Mouse (Mus musculus) neural tube, embryonic 12.5 days (tissue): Measurements from ENCODE around the gene Nfkbiz. TPM values are rescaled to one million over a fixed set of nuclear protein-coding genes. Genes with fewer than 3 reads are reported as not detected.

Experiments
- ATAC-seq: fragments of 200-750 bp; cut with Nextera tagmentation; 2 replicates; pipeline ENCODE4 v1.8.0; 2017; ENCODE audit warnings: low read depth, mild to moderate bottlenecking, moderate TSS enrichment, moderate library complexity; ENCODE audit not compliant: low FRiP score
- H3K27ac ChIP-seq: fragments of 300-500 bp; sonication (generic); 2 replicates; pipeline ENCODE4 v1.5.1; 2016
- H3K27me3 ChIP-seq: fragments of 300-500 bp; sonication (generic); replicated peaks from 2 replicates; pipeline ENCODE4 v1.6.1; 2016; ENCODE audit warnings: mild to moderate bottlenecking
- H3K36me3 ChIP-seq: fragments of 300-500 bp; sonication (generic); 2 replicates; pipeline ENCODE4 v1.6.1; 2016; ENCODE audit warnings: mild to moderate bottlenecking
- H3K4me1 ChIP-seq: fragments of 300-500 bp; sonication (generic); 2 replicates; pipeline ENCODE4 v1.6.1; 2016
- H3K4me2 ChIP-seq: fragments of 300-500 bp; sonication (generic); replicated peaks from 2 replicates; pipeline ENCODE4 v1.6.1; 2016; ENCODE audit warnings: mild to moderate bottlenecking
- H3K4me3 ChIP-seq: fragments of 300-500 bp; sonication (generic); 2 replicates; pipeline ENCODE4 v1.5.1; 2016
- H3K9ac ChIP-seq: fragments of 300-500 bp; sonication (generic); 2 replicates; pipeline ENCODE4 v1.6.1; 2016; ENCODE audit warnings: mild to moderate bottlenecking
- H3K9me3 ChIP-seq: fragments of 300-500 bp; sonication (generic); 2 replicates; pipeline ENCODE4 v1.6.1; 2016; ENCODE audit warnings: mild to moderate bottlenecking
- WGBS: fragments of 180-500 bp; shearing (Covaris S2); methylation state at CpG from one replicate; pipeline ENCODE4 v1.1.7; 2016; 5-methylcytosine and 5-hydroxymethylcytosine counted together
- polyA plus RNA-seq: library from polyadenylated mRNA; unstranded; fragments of >200 nt; fragmentation: Nextera tagmentation; extraction: Ambion mirVana; gene quantifications from 2 replicates; pipeline ENCODE4 v1.2.1, GENCODE M21; 2016

Nfkbiz gene
- polyA plus RNA-seq, 1 experiment from 2014 or later, result 2.3 TPM

- no peaks in the 10 kb centered on the region for H3K9me3 ChIP-seq
- H3K4me3 ChIP-seq, result no peak overlapping the region
- H3K36me3 ChIP-seq, result no peaks in the 10 kb centered on the region
- H3K27me3 ChIP-seq, result no peaks in the 10 kb centered on the region
- H3K9ac ChIP-seq, result no peak overlapping the region
- no peaks in the 10 kb centered on the region; the same call in 1 of the 2 replicates for H3K4me1 ChIP-seq
- WGBS, result 76% methylated on average over 7 of the region's 7 CpGs
- no peak overlapping the region for H3K4me2 ChIP-seq
- no peak overlapping the region for H3K27ac ChIP-seq
- no peak for ATAC-seq
Measured at GRCm38 (mm10) chr16:55784379-55784778, 54.3 kb downstream of the Nfkbiz start.

DNA sequence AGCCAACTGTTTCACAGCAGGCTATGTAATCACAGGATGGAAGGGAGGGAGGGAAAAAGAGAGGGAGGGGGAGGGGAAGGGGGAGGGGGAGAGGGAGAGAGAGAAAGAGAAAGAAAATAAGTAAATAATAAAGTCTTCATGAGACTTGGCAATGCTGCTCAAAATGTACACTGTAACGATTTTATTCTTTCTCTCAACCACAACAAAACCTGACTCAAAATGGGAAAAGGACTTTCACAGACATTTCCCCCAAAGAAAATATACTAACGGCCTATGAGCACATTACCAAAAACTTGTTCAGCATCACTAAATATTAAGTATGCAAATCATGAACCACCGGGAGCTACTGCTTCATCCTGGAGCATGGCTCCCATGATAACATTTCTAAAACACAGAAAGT lies 54.8 kb downstream of the Nfkbiz start:
- WGBS, result 79% methylated on average over 3 of the region's 3 CpGs
- H3K9ac ChIP-seq, result no peak overlapping the region
- H3K27me3 ChIP-seq, result no peaks in the 10 kb centered on the region
- no peak overlapping the region for H3K4me2 ChIP-seq
- no peaks in the 10 kb centered on the region for H3K36me3 ChIP-seq
- ATAC-seq, result no peak
- no peaks in the 10 kb centered on the region for H3K4me1 ChIP-seq
- H3K4me3 ChIP-seq, result no peak overlapping the region
- H3K9me3 ChIP-seq, result no peaks in the 10 kb centered on the region
- H3K27ac ChIP-seq, result no peak overlapping the region

- H3K27ac ChIP-seq, result no peak overlapping the region
- no peaks in the 10 kb centered on the region for H3K36me3 ChIP-seq
- ATAC-seq, result no peak
- H3K4me3 ChIP-seq, result no peak overlapping the region
- no peak overlapping the region for H3K9ac ChIP-seq
- no peaks in the 10 kb centered on the region for H3K9me3 ChIP-seq
- WGBS, result 88% methylated on average over 2 of the region's 2 CpGs
- H3K4me2 ChIP-seq, result no peak overlapping the region
- H3K4me1 ChIP-seq, result no peaks in the 10 kb centered on the region
- no peaks in the 10 kb centered on the region for H3K27me3 ChIP-seq
Measured at GRCm38 (mm10) chr16:55782911-55783310, 55.8 kb downstream of the Nfkbiz start.

- 76% methylated on average over 5 of the region's 5 CpGs for WGBS
- H3K36me3 ChIP-seq, result no peaks in the 10 kb centered on the region
- H3K27me3 ChIP-seq, result no peaks in the 10 kb centered on the region
- no peaks in the 10 kb centered on the region for H3K4me1 ChIP-seq
- H3K4me3 ChIP-seq, result no peak overlapping the region
- H3K4me2 ChIP-seq, result no peak overlapping the region
- H3K9me3 ChIP-seq, result no peaks in the 10 kb centered on the region
- no peak for ATAC-seq
- no peak overlapping the region for H3K9ac ChIP-seq
- H3K27ac ChIP-seq, result no peak overlapping the region
Measured at GRCm38 (mm10) chr16:55781809-55782208, 56.9 kb downstream of the Nfkbiz start.

- no peaks in the 10 kb centered on the region for H3K4me1 ChIP-seq
- H3K9ac ChIP-seq, result no peak overlapping the region
- no peak overlapping the region for H3K27ac ChIP-seq
- H3K36me3 ChIP-seq, result no peaks in the 10 kb centered on the region
- no peak for ATAC-seq
- no peaks in the 10 kb centered on the region for H3K27me3 ChIP-seq
- H3K4me2 ChIP-seq, result no peak overlapping the region
- no peaks in the 10 kb centered on the region for H3K9me3 ChIP-seq
- WGBS, result 63% methylated on average over 4 of the region's 5 CpGs
- H3K4me3 ChIP-seq, result no peak overlapping the region
Measured at GRCm38 (mm10) chr16:55780958-55781558, 57.6 kb downstream of the Nfkbiz start.

DNA sequence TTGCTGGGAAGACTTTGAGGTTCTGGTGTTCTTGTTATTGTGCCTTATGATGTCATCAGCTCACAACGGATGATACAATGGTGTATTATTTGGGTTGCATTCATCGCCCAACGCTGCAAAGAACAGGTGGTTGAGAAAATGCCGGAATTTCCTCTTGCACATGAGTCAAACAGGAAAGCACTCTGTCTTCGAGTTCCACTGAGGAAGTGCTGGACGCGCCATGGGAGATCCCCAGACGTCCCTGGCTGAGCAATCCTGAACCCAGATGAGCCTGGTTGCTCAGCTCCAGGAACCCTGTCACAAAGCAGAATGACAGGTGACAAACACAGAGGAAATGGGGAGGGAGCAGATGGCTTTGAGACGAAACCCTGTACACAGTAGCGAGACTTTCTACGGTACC lies 62.4 kb downstream of the Nfkbiz start:
- WGBS, result 88% methylated on average over 11 of the region's 11 CpGs
- Histone ChIP-seq H3K27ac (no peak overlapping the region), H3K9me3 (no peaks in the 10 kb centered on the region), H3K9ac (no peak overlapping the region), H3K4me3 (no peak overlapping the region), H3K36me3 (no peaks in the 10 kb centered on the region), H3K4me1 (no peaks in the 10 kb centered on the region), H3K4me2 (no peak overlapping the region), H3K27me3 (no peaks in the 10 kb centered on the region)
- ATAC-seq, result no peak

GRCm38 (mm10) chr16:55770247-55770646 lies 68.5 kb downstream of the Nfkbiz start:
- H3K27me3 ChIP-seq, result no peaks in the 10 kb centered on the region
- H3K9ac ChIP-seq, result no peak overlapping the region
- no peak for ATAC-seq
- H3K4me2 ChIP-seq, result no peak overlapping the region
- no peaks in the 10 kb centered on the region for H3K4me1 ChIP-seq
- peaks cover under 1% of the 10 kb centered on the region; the same call in 1 of the 2 replicates for H3K9me3 ChIP-seq
- H3K36me3 ChIP-seq, result no peaks in the 10 kb centered on the region
- 88% methylated on average over 3 of the region's 3 CpGs for WGBS
- H3K4me3 ChIP-seq, result no peak overlapping the region
- H3K27ac ChIP-seq, result no peak overlapping the region

Other genes with a start within 250 kb of the Nfkbiz start
- 0.91 and 0.96 TPM in 2 replicates for gene Nxpe3, start 56.4 kb upstream of the Nfkbiz start, polyA plus RNA-seq
- 19.0 and 19.7 TPM in 2 replicates for gene Cep97, start 96.0 kb upstream of the Nfkbiz start, polyA plus RNA-seq
- 656 and 680 TPM in 2 replicates for gene Rpl24, start 127.4 kb upstream of the Nfkbiz start, polyA plus RNA-seq
- 18.4 and 19.1 TPM in 2 replicates for gene Zbtb11, start 135.0 kb upstream of the Nfkbiz start, polyA plus RNA-seq
- gene Pcnp, start 190.8 kb upstream of the Nfkbiz start, polyA plus RNA-seq, result 264 and 270 TPM in 2 replicates
- 24.4 and 28.6 TPM in 2 replicates for gene Trmt10c, start 198.9 kb upstream of the Nfkbiz start, polyA plus RNA-seq
- gene Senp7, start 209.4 kb upstream of the Nfkbiz start, polyA plus RNA-seq, result 44.9 and 51.6 TPM in 2 replicates